Mouse (Mus musculus) brain, embryonic 14.5 days (tissue): ENCODE measurements around the gene Secisbp2l.

Experiments used
- CTCF ChIP-seq: fragments of 200-500 bp; IDR thresholded peaks from 2 replicates; pipeline ENCODE4 v1.5.1; 2012; ENCODE audit warnings: inconsistent platforms, mild to moderate bottlenecking, moderate library complexity, borderline replicate concordance; ENCODE audit not compliant: insufficient read depth, insufficient read length; ENCODE audit errors: extremely low read depth
- POLR2A ChIP-seq: fragments of 200-500 bp; IDR thresholded peaks from 2 replicates; pipeline ENCODE4 v1.6.1; 2012; ENCODE audit warnings: mild to moderate bottlenecking, inconsistent platforms, borderline replicate concordance; ENCODE audit not compliant: poor library complexity, insufficient read depth, insufficient read length, severe bottlenecking; ENCODE audit errors: extremely low read depth

DNA sequence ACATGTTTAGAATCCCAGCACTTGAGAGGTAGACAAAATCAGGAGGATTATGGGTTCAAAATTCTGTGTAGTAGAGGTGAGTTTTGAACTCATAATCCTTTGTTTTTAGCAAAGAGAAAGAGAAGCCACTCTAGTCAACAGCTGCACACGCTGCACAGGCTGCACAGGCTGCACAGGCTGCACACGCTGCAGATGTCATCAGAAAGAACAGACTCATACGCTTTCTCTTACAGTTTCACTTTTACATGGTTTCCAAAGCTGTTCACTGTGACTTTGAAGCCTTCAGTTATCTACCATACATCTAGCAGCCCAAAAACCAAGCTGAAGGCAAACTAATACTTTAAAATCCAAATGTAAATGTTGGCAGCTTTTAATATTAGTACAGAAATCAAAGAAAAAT lies 5.7 kb downstream of the Secisbp2l start:
- TF ChIP-seq CTCF (no peak), POLR2A (no peak)
